In the genomic region with DNA sequence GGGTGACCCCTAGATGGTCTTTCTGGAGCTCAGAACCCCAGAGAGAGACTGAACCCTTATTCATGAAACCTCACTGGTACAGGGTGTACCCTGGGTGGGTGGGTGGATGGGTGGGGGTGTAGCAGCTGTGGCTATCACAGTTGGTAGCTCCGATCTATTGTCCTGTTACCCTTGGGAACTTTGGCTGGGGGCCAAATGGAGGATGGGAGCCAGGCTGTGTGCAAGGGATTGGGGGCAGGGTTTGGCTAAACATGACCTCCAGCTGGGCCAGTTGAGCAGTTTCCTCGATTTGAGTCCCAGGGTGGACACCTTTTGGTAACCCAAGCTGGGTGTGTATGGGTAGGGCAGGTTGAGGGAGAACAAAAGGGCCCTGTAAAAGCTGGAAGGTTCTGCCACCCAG, we compare ENCODE assay signal across 8 mouse cellular contexts. TPM values are rescaled to one million over a fixed set of nuclear protein-coding genes. Genes with fewer than 3 reads are reported as not detected.
DNase-seq lines count a peak whose midpoint lies in the region; ATAC-seq and TF ChIP-seq lines count a peak whose summit lies in the region.

No protein-coding gene starts in this region.

- H3K4me2 ChIP-seq in heart, embryonic 13.5 days, result peak overlapping the region; percentile 16
- peak overlapping the region; percentile 21; the same call in 1 of the 2 replicates for H3K4me2 ChIP-seq in midbrain, embryonic 16.5 days (ENCODE audit: low read length)

- no peaks in the 10 kb centered on the region for H3K9me3 ChIP-seq in heart, embryonic 13.5 days
- H3K9me3 ChIP-seq in midbrain, embryonic 16.5 days (replicated peaks; ENCODE audit: control insufficient read depth, low read length, poor library complexity, severe bottlenecking), result no peaks in the 10 kb centered on the region

- no peak for TF ChIP-seq CTCF in left cerebral cortex, adult 2 months (IDR thresholded peaks at IDR 0.05)
- no peak for TF ChIP-seq CTCF in cerebellum, adult 2 months (IDR thresholded peaks at IDR 0.05; ENCODE audit: borderline replicate concordance, insufficient read depth, low read depth, low read length)

- H3K27ac ChIP-seq in left cerebral cortex, adult 2 months, result peak overlapping the region; percentile 85
- peak overlapping the region; percentile 96 for H3K27ac ChIP-seq in cerebellum, adult 2 months (ENCODE audit: insufficient read depth, low read length)
- H3K27ac ChIP-seq in heart, embryonic 13.5 days (replicated peaks), result no peak overlapping the region
- no peak overlapping the region for H3K27ac ChIP-seq in midbrain, embryonic 16.5 days (ENCODE audit: low read length)

- intact Hi-C loops in left cerebral cortex, adult 2 months (cut with DNase I), result no loop called here
- intact Hi-C loops in left cerebral cortex, postnatal 14 days (cut with DNase I), result no loop called here

- H3K9ac ChIP-seq in heart, embryonic 13.5 days, result peak overlapping the region; percentile 44; the same call in 1 of the 2 replicates
- peak overlapping the region; percentile 39; the same call in 1 of the 2 replicates for H3K9ac ChIP-seq in midbrain, embryonic 16.5 days (ENCODE audit: low read depth, low read length)

- ATAC-seq in heart, embryonic 13.5 days (ENCODE audit: extremely low read depth, insufficient number of reproducible peaks, low FRiP score, low TSS enrichment), result no peak
- ATAC-seq in midbrain, embryonic 16.5 days, result no peak

- peaks cover 31% of the 10 kb centered on the region for H3K36me3 ChIP-seq in heart, embryonic 13.5 days
- H3K36me3 ChIP-seq in midbrain, embryonic 16.5 days (ENCODE audit: control insufficient read depth, insufficient read depth, low read length), result peaks cover 5% of the 10 kb centered on the region; the same call in 1 of the 2 replicates

- peak overlapping the region; percentile 86 for H3K4me3 ChIP-seq in left cerebral cortex, adult 2 months
- H3K4me3 ChIP-seq in cerebellum, adult 2 months (replicated peaks; ENCODE audit: insufficient read depth, low read depth, low read length), result peak overlapping the region; percentile 63
- no peak overlapping the region for H3K4me3 ChIP-seq in heart, embryonic 13.5 days
- no peak overlapping the region for H3K4me3 ChIP-seq in midbrain, embryonic 16.5 days (ENCODE audit: low read depth, low read length)

- H3K4me1 ChIP-seq in cerebellum, adult 2 months (ENCODE audit: control insufficient read depth, insufficient read depth, low read length), result peaks cover 38% of the 10 kb centered on the region
- H3K4me1 ChIP-seq in heart, embryonic 13.5 days, result peaks cover 65% of the 10 kb centered on the region
- H3K4me1 ChIP-seq in midbrain, embryonic 16.5 days (ENCODE audit: control insufficient read depth, insufficient read depth, low read length), result peaks cover 62% of the 10 kb centered on the region

- no peak for TF ChIP-seq POLR2A in cerebellum, adult 2 months (IDR thresholded peaks at IDR 0.05; ENCODE audit: borderline replicate concordance, insufficient read depth, low read length)

- WGBS in cerebellum, adult 2 months, result 2% methylated on average over 2 of the region's 2 CpGs
- 30% methylated on average over 2 of the region's 2 CpGs for WGBS in heart, embryonic 13.5 days
- WGBS in midbrain, embryonic 16.5 days, result 24% methylated on average over 2 of the region's 2 CpGs

- DNase-seq in left cerebral cortex, adult 2 months (ENCODE audit: extremely low spot score in 1 of 2, low spot score in 2 of 2), result peak in 1 of 2 experiments; percentile 28
- no peak for DNase-seq in left cerebral cortex, postnatal 14 days (ENCODE audit: low spot score in 2 of 2)
- DNase-seq in cerebellum, adult 2 months, result peak; percentile 80 to 81
- peak; percentile 75 for DNase-seq in kidney, postnatal 10 days
- no peak for DNase-seq in T-cell, adult 2 months (ENCODE audit: low spot score)
- no peak for DNase-seq in spleen, postnatal 4 days (ENCODE audit: low spot score in 2 of 2)

- H3K27me3 ChIP-seq in cerebellum, adult 2 months (ENCODE audit: control insufficient read depth, insufficient read depth, low read length), result no peaks in the 10 kb centered on the region
- H3K27me3 ChIP-seq in heart, embryonic 13.5 days (replicated peaks), result peaks cover 19% of the 10 kb centered on the region
- peaks cover 6% of the 10 kb centered on the region for H3K27me3 ChIP-seq in midbrain, embryonic 16.5 days (ENCODE audit: control insufficient read depth, insufficient read depth, low read depth, low read length)

RNA-seq across cellular contexts. Expression of gene Tprn, which starts 4.3 kb away (rescaled TPM):
- total RNA-seq in left cerebral cortex, adult 2 months (2021), result 10 to 100 TPM; 20.9 to 21.8 TPM
- total RNA-seq in left cerebral cortex, postnatal 14 days (2021), result 10 to 100 TPM; 14.2 to 15.7 TPM
- polyA plus RNA-seq in cerebellum, adult 2 months (2012; rRNA removed), result 91.0 and 96.9 TPM in 2 replicates
- 3.5 and 4.3 TPM in 2 replicates for polyA plus RNA-seq in heart, embryonic 13.5 days (2015; fragmentation: Nextera tagmentation; extraction: Ambion mirVana)
- polyA plus RNA-seq in midbrain, embryonic 16.5 days (2015; fragmentation: Nextera tagmentation; extraction: Ambion mirVana), result 15.6 and 15.9 TPM in 2 replicates

RNA-seq across cellular contexts. Expression of gene Ssna1, which starts 5.5 kb away (rescaled TPM):
- 10 to 100 TPM; 65.6 to 65.9 TPM for total RNA-seq in left cerebral cortex, adult 2 months (2021)
- total RNA-seq in left cerebral cortex, postnatal 14 days (2021), result 10 to 100 TPM; 70.9 to 72.1 TPM
- 74.5 and 75.9 TPM in 2 replicates for polyA plus RNA-seq in cerebellum, adult 2 months (2012; rRNA removed)
- 144 and 158 TPM in 2 replicates for polyA plus RNA-seq in heart, embryonic 13.5 days (2015; fragmentation: Nextera tagmentation; extraction: Ambion mirVana)
- 172 and 175 TPM in 2 replicates for polyA plus RNA-seq in midbrain, embryonic 16.5 days (2015; fragmentation: Nextera tagmentation; extraction: Ambion mirVana)

RNA-seq across cellular contexts. Expression of gene Anapc2, which starts 5.6 kb away (rescaled TPM):
- total RNA-seq in left cerebral cortex, adult 2 months (2021), result 10 to 100 TPM; 87.1 to 90.3 TPM
- total RNA-seq in left cerebral cortex, postnatal 14 days (2021), result 10 to 100 TPM; 69.8 to 73.2 TPM
- 103 TPM in 2 replicates for polyA plus RNA-seq in cerebellum, adult 2 months (2012; rRNA removed)
- polyA plus RNA-seq in heart, embryonic 13.5 days (2015; fragmentation: Nextera tagmentation; extraction: Ambion mirVana), result 77.3 and 82.5 TPM in 2 replicates
- 141 and 144 TPM in 2 replicates for polyA plus RNA-seq in midbrain, embryonic 16.5 days (2015; fragmentation: Nextera tagmentation; extraction: Ambion mirVana)

RNA-seq across cellular contexts. Expression of gene Tmem203, which starts 11.5 kb away (rescaled TPM):
- total RNA-seq in left cerebral cortex, adult 2 months (2021), result 10 to 100 TPM; 35.6 to 41.6 TPM
- 10 to 100 TPM; 35.3 to 41.3 TPM for total RNA-seq in left cerebral cortex, postnatal 14 days (2021)
- 31.9 and 33.4 TPM in 2 replicates for polyA plus RNA-seq in cerebellum, adult 2 months (2012; rRNA removed)
- polyA plus RNA-seq in heart, embryonic 13.5 days (2015; fragmentation: Nextera tagmentation; extraction: Ambion mirVana), result 15.5 and 15.9 TPM in 2 replicates
- polyA plus RNA-seq in midbrain, embryonic 16.5 days (2015; fragmentation: Nextera tagmentation; extraction: Ambion mirVana), result 12.4 and 12.7 TPM in 2 replicates

RNA-seq across cellular contexts. Expression of gene AL732309.1, which starts 20.1 kb away (rescaled TPM):
- 1 to 10 TPM; 1.4 to 2.7 TPM for total RNA-seq in left cerebral cortex, adult 2 months (2021)
- 1 to 10 TPM; 2.3 to 2.8 TPM for total RNA-seq in left cerebral cortex, postnatal 14 days (2021)
- 12.5 and 14.1 TPM in 2 replicates for polyA plus RNA-seq in cerebellum, adult 2 months (2012; rRNA removed)
- polyA plus RNA-seq in heart, embryonic 13.5 days (2015; fragmentation: Nextera tagmentation; extraction: Ambion mirVana), result 2.1 and 2.9 TPM in 2 replicates
- 4.3 and 4.7 TPM in 2 replicates for polyA plus RNA-seq in midbrain, embryonic 16.5 days (2015; fragmentation: Nextera tagmentation; extraction: Ambion mirVana)

Comparison
In these comparisons a context has a peak if more than half of its experiments do, and no peak if none do; other contexts are left out.
1. DNase-seq: peak in cerebellum, adult 2 months (2 of 2) and kidney, postnatal 10 days (single experiment); none in left cerebral cortex, postnatal 14 days (0 of 2), T-cell, adult 2 months (single experiment) and spleen, postnatal 4 days (0 of 2).
2. H3K27ac ChIP-seq: peak in left cerebral cortex, adult 2 months (single experiment) and cerebellum, adult 2 months (single experiment); none in heart, embryonic 13.5 days (single experiment) and midbrain, embryonic 16.5 days (single experiment).
3. H3K4me3 ChIP-seq: peak in left cerebral cortex, adult 2 months (single experiment) and cerebellum, adult 2 months (single experiment); none in heart, embryonic 13.5 days (single experiment) and midbrain, embryonic 16.5 days (single experiment).